Mouse (Mus musculus) inflammation-experienced regulatory T-cells, adult 6 months (primary cell): Measurements from ENCODE around the gene Tox3. TPM values are rescaled to one million over a fixed set of nuclear protein-coding genes. Genes with fewer than 3 reads are reported as not detected.

ENCODE experiments used
- ATAC-seq: one replicate; pipeline ENCODE4 v1.8.0; 2017
- polyA plus RNA-seq, 3 experiments: library from polyadenylated mRNA; unstranded; fragments of 100-300 nt; shearing (Covaris generic); gene quantifications; one replicate each; pipeline ENCODE4 v1.2.1; 2017

Gene Tox3
- not detected for polyA plus RNA-seq

- ATAC-seq, result no peak
Measured at GRCm38 (mm10) chr8:90348178-90348925, at the start of gene Tox3. Gene Tox3, minus strand, starts transcription at chr8:90348343.

- no peak for ATAC-seq
Measured at GRCm38 (mm10) chr8:90392643-90393042, 44.5 kb upstream of the Tox3 start.

DNA sequence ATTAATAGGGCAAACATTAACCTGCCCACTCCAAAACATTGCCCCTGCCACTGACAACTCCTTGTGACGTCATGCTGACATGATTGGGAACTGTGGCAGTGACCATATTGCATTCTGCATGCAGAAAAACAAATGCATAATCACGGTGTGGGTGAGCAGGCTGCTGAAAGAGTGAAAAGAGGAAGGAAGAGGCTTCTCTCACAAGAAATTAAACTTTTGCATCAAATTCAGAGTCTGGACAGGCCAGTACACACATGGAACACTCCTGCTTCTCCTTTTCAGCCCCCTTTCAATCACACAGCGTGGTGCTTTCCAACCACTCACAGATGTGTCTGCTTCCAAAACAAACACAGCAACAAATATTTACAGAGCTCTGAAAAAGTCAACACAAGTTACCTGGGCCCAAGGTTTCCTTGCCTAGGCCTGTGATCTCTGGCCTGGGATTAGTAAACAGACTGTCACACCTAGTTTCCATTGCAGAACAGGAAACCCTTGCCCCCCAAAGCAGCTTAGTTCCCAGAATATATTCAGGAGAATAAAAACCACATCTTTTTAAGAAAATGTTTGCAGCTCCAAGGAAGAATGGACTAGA, 43.4 kb upstream of the Tox3 start:
- no peak for ATAC-seq

DNA sequence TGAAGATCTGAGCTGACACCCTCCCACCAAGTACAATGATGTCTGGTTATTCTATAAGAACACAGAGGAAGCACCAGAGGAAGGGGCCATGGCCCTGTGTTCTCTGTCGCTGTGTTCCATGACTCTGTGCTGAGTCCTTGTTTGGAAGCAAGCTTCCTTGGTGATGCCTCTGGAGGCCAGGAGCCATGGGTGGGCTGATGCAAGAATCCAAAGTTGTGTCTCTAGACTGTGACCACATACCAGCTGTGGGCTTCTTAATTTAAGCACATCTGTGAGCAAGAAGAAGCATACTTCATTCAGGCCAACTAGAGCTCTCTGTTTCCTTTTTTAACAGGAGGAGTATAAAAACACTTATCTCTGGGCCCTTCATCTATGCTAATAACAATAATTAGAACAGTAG, 42.7 kb upstream of the Tox3 start:
- no peak for ATAC-seq

GRCm38 (mm10) chr8:90379064-90379463, 30.9 kb upstream of the Tox3 start:
- no peak for ATAC-seq

- no peak for ATAC-seq
Measured at GRCm38 (mm10) chr8:90378036-90378435, 29.9 kb upstream of the Tox3 start.

DNA sequence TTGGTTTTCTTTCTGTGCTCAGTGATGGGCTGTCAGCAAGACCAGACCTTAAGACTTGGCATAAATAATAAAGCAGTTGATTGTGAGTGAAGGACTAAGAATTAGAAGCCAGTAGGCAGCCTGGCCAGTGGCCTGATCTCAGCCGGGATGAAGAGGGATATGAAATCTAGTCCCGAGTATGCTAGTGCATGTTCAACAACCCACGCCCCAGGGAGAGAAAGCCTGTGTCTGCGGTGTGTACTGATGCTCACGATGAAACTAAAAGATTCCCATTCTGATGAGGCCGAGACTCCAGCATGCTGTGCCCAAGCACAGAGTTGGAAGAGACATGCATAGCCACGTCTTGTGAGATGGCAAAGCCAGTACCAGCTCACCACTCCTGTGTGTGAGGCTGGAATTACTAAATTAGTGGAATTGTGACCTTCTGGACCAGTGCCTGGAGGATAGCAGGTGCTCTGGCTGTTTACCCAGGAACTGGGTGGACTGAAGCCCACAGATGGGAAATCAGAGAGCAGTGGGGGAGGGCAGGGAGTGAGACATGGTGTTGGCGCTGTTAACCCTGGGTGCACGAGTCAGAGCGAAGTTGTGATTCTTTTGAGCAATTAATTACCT, 23.6 kb upstream of the Tox3 start:
- ATAC-seq, result no peak

GRCm38 (mm10) chr8:90369876-90370275, 21.7 kb upstream of the Tox3 start:
- ATAC-seq, result no peak

GRCm38 (mm10) chr8:90356729-90357128, 8.6 kb upstream of the Tox3 start:
- no peak for ATAC-seq

DNA sequence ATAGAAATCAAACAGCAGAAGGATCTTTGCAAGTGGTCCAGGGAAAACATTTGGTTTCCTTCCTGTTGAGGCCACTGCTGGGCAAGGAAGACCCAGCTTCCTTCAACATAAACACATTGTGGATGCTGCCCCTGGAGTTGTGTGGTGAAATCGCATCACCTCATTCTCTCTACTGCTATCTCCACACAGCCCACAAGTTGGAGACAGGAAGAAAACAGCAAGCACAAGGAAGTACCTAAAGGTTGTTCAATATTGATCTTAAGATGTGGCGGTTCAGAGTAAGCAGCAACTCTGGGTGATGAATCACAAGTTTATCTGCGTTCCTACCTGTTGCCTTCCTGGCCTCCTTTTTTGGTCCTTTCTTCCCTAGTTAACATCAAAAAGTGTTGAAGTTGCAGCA, 6.6 kb upstream of the Tox3 start:
- no peak for ATAC-seq

- ATAC-seq, result no peak
Measured at GRCm38 (mm10) chr8:90353960-90354540, 5.9 kb upstream of the Tox3 start.

GRCm38 (mm10) chr8:90353499-90353898, 5.4 kb upstream of the Tox3 start:
- no peak for ATAC-seq

- ATAC-seq, result no peak
Measured at GRCm38 (mm10) chr8:90352991-90353390, 4.8 kb upstream of the Tox3 start.

DNA sequence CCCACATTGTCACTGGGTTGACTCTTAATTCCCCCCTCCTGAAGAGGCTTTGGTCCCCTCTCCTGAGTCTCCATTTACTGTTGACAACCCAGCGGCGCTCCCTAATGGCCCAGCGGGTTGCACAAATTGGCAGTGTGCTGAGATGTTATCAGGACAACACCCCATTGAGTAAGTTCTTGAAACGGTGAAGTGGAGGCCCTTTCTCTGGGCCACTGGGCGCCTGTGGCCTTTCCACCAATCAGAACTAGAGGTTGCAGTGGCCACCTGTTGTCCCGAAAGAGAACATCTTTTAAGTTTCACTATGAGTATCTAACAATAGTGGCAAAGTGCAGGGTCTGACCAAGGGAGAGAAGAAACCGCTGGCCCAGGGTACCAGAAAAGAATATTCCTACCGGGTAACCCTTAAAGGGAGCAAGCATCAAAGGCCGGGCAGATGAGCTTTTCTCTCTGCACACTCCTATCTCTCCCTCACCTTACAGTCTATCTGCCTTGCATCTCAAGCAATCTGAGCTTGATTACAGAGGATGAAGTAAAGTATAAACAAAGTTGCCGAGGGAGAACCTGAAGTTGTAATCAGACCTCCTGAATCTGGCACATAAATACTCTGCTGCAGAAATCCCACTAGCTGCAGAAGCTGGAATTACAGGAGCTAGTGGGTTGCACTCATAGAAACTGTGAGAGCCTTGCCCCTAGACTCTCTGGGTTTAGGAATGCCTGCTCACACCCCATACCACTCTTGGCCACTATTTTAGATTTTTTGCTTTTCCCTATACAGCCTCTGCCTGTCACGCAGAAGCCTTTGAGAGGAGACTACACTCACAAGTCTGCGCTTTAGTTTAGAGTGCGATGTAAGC, 1.8 kb upstream of the Tox3 start:
- no peak for ATAC-seq

- ATAC-seq, result no peak
Measured at GRCm38 (mm10) chr8:90348926-90349683, 962 bp upstream of the Tox3 start.

DNA sequence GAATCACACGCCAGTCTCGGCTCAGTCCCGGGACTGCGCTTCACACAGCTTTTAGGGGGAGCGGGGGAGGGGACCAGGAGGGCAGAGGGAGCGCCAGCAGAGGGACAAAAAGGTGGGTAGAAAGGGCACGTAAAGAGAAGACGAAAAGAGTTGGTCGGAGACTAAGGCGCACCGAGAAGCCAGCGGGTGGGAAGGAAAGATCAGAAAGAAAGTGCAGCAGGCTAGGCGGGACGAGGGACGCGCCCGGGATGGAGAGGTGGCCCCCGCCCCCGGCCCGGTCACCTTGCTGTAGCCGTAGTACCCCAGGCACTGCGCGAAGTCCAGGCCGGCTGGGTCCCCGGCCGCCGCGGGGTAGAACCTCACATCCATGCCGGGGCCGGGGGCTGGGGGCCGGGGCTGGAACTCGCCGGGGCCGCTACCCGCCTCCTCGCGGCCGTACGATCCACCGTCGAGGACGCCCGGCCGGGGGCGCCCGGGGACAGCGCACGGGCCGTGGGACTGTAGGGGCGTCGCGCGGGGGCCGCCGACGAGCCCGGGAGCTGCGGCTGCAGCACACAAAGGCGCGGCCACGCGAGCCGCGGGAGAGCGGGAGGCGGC, 464 bp downstream of the Tox3 start:
- ATAC-seq, result no peak

DNA sequence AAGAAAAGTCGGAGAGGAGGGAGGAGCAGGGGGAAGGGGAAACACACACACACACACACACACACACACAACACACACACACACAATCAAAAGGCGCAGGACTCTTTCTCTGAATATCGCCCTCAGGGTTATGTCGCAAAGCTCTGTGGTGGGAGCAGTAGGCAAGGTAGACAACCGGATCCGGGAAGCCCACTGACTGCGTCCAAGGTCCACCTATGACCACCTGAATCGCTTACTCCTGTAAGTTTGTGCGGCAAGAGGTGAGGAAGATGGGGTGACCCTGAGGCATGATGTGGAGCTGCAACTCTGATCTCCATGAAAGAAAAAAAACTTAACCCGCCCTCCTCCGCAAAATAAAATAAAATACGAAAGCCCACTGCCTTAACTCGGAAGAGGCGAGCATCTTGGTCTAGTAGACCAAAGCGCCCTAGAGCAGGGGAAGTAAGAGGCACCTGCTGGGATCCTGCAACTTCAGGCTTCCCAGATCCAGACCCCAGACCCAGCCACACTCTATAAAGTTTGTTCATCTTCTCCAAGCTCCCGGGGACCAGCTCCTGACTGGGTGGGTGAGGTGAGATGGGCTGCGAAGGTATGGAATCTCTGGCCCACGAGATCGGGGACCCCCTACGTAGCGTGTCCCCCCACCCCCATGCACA, 1.1 kb downstream of the Tox3 start:
- no peak for ATAC-seq

DNA sequence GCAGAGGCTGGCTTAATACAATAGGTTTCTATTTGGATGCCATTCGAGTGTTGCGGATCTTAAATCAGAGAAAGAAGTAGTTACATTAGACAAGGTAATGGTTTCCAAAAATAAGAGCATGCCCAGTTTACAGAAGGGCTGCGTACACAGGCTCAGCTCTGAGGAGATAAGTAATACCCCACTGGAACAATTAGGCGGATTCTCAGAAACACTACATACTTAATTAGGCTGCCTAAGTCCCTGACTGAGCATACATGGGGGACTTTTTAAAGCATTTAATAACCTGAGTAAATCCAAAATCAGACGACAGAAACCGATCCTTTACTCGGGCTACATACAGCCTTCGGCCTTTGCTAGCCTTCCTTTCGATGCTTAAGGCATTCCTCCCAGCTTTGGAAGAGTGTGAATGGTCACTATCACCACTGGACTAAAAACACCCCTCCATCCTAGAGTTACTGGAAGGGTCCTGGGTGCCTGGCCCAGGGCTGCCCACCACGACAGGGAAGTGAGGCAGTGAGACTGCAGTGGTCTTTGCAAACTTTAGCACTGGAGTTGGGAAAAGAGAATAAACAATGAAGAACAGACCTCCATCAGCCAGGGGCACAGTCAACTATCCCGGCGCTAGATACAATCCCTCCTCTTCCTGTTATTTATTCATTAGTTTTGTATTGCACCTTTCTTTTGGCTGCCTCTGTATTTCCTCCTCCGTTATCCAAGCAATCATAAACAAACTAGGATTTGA, 1.8 kb downstream of the Tox3 start:
- ATAC-seq, result no peak

DNA sequence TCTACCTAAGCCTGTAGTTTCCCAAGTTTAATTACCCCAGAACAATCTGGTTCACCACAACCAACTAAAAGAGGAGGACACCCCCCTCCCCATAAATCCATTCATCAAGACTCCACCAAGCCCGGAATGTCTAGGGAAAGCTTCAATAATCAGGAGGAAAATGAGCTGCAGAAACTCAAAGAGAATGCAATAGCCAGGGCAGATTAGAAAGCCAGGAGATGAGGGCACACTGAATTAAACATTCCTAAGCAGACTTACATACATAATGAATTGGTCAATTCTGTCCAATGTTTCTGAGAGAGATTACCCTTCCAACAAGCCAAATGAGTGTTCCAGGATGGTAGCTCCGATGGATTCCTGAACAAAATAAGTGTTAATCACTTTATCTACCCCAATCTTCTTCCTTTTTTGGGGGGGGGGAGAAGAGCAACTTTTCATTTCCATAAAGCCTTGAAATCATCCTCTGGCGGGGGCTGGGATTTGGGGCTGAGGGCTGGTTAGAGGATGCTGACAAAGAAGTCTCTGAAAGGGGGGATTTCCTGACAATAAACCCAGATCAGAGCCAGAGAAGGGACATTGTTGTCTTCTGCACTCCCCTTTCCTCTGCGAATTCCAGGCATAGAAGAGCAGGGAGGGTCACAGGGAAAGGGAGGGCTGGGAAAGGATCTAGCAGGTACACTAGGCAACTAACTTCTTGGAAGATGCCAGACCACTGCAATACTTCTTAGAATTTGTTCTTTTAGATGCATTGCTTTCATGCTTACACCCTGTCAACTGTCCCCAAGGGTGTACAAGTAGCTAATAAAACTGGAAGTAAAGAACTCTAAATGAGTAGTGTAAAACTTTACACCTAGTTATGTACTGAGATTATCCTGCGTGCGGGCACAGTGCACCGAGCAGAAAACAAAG, 17.5 kb downstream of the Tox3 start:
- no peak for ATAC-seq
